Mouse (Mus musculus) hindbrain, embryonic 13.5 days (tissue): ENCODE measurements around the gene Cd8b1. TPM values are rescaled to one million over a fixed set of nuclear protein-coding genes. Genes with fewer than 3 reads are reported as not detected.

Experiments used
- ATAC-seq: fragments of 200-750 bp; cut with Nextera tagmentation; 2 replicates; pipeline ENCODE4 v1.8.0; 2017; ENCODE audit warnings: moderate TSS enrichment; ENCODE audit not compliant: low FRiP score
- H3K27ac ChIP-seq: fragments of 300-500 bp; sonication (generic); 2 replicates; pipeline ENCODE4 v1.5.1; 2015; ENCODE audit warnings: inconsistent platforms, mild to moderate bottlenecking, moderate library complexity
- H3K27me3 ChIP-seq: fragments of 300-500 bp; sonication (generic); 2 replicates; pipeline ENCODE4 v1.6.1; 2015; ENCODE audit warnings: mild to moderate bottlenecking, inconsistent platforms
- H3K36me3 ChIP-seq: fragments of 300-500 bp; sonication (generic); 2 replicates; pipeline ENCODE4 v1.6.1; 2015; ENCODE audit warnings: mild to moderate bottlenecking, inconsistent platforms
- H3K4me1 ChIP-seq: fragments of 300-500 bp; sonication (generic); replicated peaks from 2 replicates; pipeline ENCODE4 v1.6.1; 2015; ENCODE audit warnings: inconsistent platforms
- H3K4me2 ChIP-seq: fragments of 300-500 bp; sonication (generic); 2 replicates; pipeline ENCODE4 v1.6.1; 2015; ENCODE audit warnings: inconsistent platforms, mild to moderate bottlenecking, moderate library complexity
- H3K4me3 ChIP-seq: fragments of 300-500 bp; sonication (generic); 2 replicates; pipeline ENCODE4 v1.5.1; 2015; ENCODE audit warnings: mild to moderate bottlenecking, inconsistent platforms
- H3K9ac ChIP-seq: fragments of 300-500 bp; sonication (generic); 2 replicates; pipeline ENCODE4 v1.6.1; 2015; ENCODE audit warnings: mild to moderate bottlenecking, inconsistent platforms
- H3K9me3 ChIP-seq: fragments of 300-500 bp; sonication (generic); 2 replicates; pipeline ENCODE4 v1.6.1; 2016; ENCODE audit warnings: inconsistent platforms
- WGBS: fragments of 180-500 bp; shearing (Covaris S2); methylation state at CpG from one replicate; pipeline ENCODE4 v1.1.7; 2015; 5-methylcytosine and 5-hydroxymethylcytosine counted together
- polyA plus RNA-seq: library from polyadenylated mRNA; unstranded; fragments of >200 nt; fragmentation: Nextera tagmentation; extraction: Ambion mirVana; gene quantifications from 2 replicates; pipeline ENCODE4 v1.2.1, GENCODE M21; 2015

The Cd8b1 gene
- polyA plus RNA-seq, 1 experiment from 2014 or later = 0.10 TPM

- Histone ChIP-seq H3K4me2 (no peak overlapping the region), H3K9ac (no peak overlapping the region), H3K9me3 (no peaks in the 10 kb centered on the region), H3K36me3 (no peaks in the 10 kb centered on the region), H3K4me1 (no peaks in the 10 kb centered on the region), H3K4me3 (no peak overlapping the region), H3K27me3 (no peaks in the 10 kb centered on the region), H3K27ac (no peak overlapping the region)
- no peak for ATAC-seq
- 96% methylated on average over 5 of the region's 5 CpGs for WGBS
Observed at GRCm38 (mm10) chr6:71381654-71382053, 59.1 kb downstream of the Cd8b1 start.

Other genes starting within 250 kb of the Cd8b1 start
- 4.2 and 4.6 TPM in 2 replicates for gene Thnsl2, start 178.3 kb upstream of the Cd8b1 start, polyA plus RNA-seq
- not detected in 2 replicates for gene Fabp1, start 123.0 kb upstream of the Cd8b1 start, polyA plus RNA-seq
- 24.2 and 25.5 TPM in 2 replicates for gene Krcc1, start 51.1 kb upstream of the Cd8b1 start, polyA plus RNA-seq
- 0.35 and 0.43 TPM in 2 replicates for gene Smyd1, start 555 bp upstream of the Cd8b1 start, polyA plus RNA-seq
- not detected in 2 replicates for gene Cd8a, start 50.6 kb downstream of the Cd8b1 start, polyA plus RNA-seq
- gene Rmnd5a, start 117.8 kb downstream of the Cd8b1 start, polyA plus RNA-seq = 7.8 and 9.0 TPM in 2 replicates
- 23.1 and 23.8 TPM in 2 replicates for gene Rnf103, start 171.1 kb downstream of the Cd8b1 start, polyA plus RNA-seq
- 53.9 and 55.0 TPM in 2 replicates for gene Chmp3, start 221.0 kb downstream of the Cd8b1 start, polyA plus RNA-seq